Mouse (Mus musculus) MEL (cell line): ENCODE measurements around the gene Mast3. TPM values are rescaled to one million over a fixed set of nuclear protein-coding genes. Genes with fewer than 3 reads are reported as not detected.

Source experiments
- BHLHE40 ChIP-seq: IDR thresholded peaks from 2 replicates; pipeline ENCODE4 v1.6.1; 2012; ENCODE audit warnings: low read depth, mild to moderate bottlenecking, inconsistent platforms, low read length, improper control_type of control experiment, borderline replicate concordance
- CTCF ChIP-seq, 3 experiments: IDR thresholded peaks in 2 of 3; conservative IDR thresholded peaks in 1 of 3; 2 replicates each; pipeline ENCODE4 v1.5.1; 2011 to 2012; ENCODE audit warnings: low read length in 3 of 3, low read depth in 2 of 3, mild to moderate bottlenecking in 2 of 3, improper control_type of control experiment in 1 of 3, inconsistent platforms in 1 of 3, mixed read lengths in 1 of 3, moderate library complexity in 1 of 3; ENCODE audit not compliant: control insufficient read depth in 1 of 3, insufficient read depth in 1 of 3, poor library complexity in 1 of 3, severe bottlenecking in 1 of 3
- E2F4 ChIP-seq: IDR thresholded peaks from 2 replicates; pipeline ENCODE4 v1.6.1; 2011; ENCODE audit warnings: low read depth, low read length, improper control_type of control experiment, borderline replicate concordance
- EP300 ChIP-seq, 2 experiments: IDR thresholded peaks; 2 replicates each; pipeline ENCODE4 v1.6.1; 2011; ENCODE audit warnings: improper control_type of control experiment in 2 of 2, low read length in 2 of 2, low read depth in 1 of 2, mild to moderate bottlenecking in 1 of 2
- GABPA ChIP-seq: IDR thresholded peaks from 2 replicates; pipeline ENCODE4 v1.6.1; 2012; ENCODE audit warnings: low read depth, mild to moderate bottlenecking, inconsistent platforms, low read length, improper control_type of control experiment, moderate library complexity
- GATA1 ChIP-seq: IDR thresholded peaks from 2 replicates; pipeline ENCODE4 v1.6.1; 2011; ENCODE audit warnings: low read depth, low read length, improper control_type of control experiment
- HCFC1 ChIP-seq: IDR thresholded peaks from 2 replicates; pipeline ENCODE4 v1.6.1; 2012; ENCODE audit warnings: low read depth, mild to moderate bottlenecking, inconsistent platforms, low read length, improper control_type of control experiment, moderate library complexity
- JUND ChIP-seq: IDR thresholded peaks from 2 replicates; pipeline ENCODE4 v1.6.1; 2011; ENCODE audit warnings: low read depth, mild to moderate bottlenecking, improper control_type of control experiment, low read length
- MAX ChIP-seq: IDR thresholded peaks from 2 replicates; pipeline ENCODE4 v1.6.1; 2011; ENCODE audit warnings: low read length, improper control_type of control experiment
- MAZ ChIP-seq: IDR thresholded peaks from 2 replicates; pipeline ENCODE4 v1.6.1; 2012; ENCODE audit warnings: low read depth, mild to moderate bottlenecking, inconsistent platforms, low read length, improper control_type of control experiment
- MEF2A ChIP-seq: IDR thresholded peaks from 2 replicates; pipeline ENCODE4 v1.6.1; 2014; ENCODE audit warnings: low read depth, mild to moderate bottlenecking, inconsistent platforms, low read length, improper control_type of control experiment; ENCODE audit not compliant: poor library complexity, insufficient replicate concordance, severe bottlenecking; ENCODE audit errors: extremely low read depth
- MXI1 ChIP-seq: IDR thresholded peaks from 2 replicates; pipeline ENCODE4 v1.6.1; 2011; ENCODE audit warnings: mild to moderate bottlenecking, low read depth, low read length, improper control_type of control experiment
- MYC ChIP-seq: IDR thresholded peaks from 2 replicates; pipeline ENCODE4 v1.6.1; 2011; ENCODE audit warnings: low read depth, mild to moderate bottlenecking, low read length, improper control_type of control experiment, moderate library complexity
- NRF1 ChIP-seq: IDR thresholded peaks from 2 replicates; pipeline ENCODE4 v1.6.1; 2014; ENCODE audit warnings: low read depth, mild to moderate bottlenecking, inconsistent platforms, low read length, improper control_type of control experiment, moderate library complexity; ENCODE audit not compliant: poor library complexity, insufficient read depth, severe bottlenecking
- POLR2A ChIP-seq, 2 experiments: IDR thresholded peaks; 2 replicates each; pipeline ENCODE4 v1.6.1; 2011 to 2012; ENCODE audit warnings: low read length in 2 of 2, mild to moderate bottlenecking in 2 of 2, control low read depth in 1 of 2, improper control_type of control experiment in 1 of 2, low read depth in 1 of 2, moderate library complexity in 1 of 2; ENCODE audit not compliant: control insufficient read depth in 1 of 2, insufficient read depth in 1 of 2, poor library complexity in 1 of 2
- POLR2AphosphoS2 ChIP-seq: IDR thresholded peaks from 2 replicates; pipeline ENCODE4 v1.6.1; 2011; ENCODE audit warnings: low read length, improper control_type of control experiment
- SIN3A ChIP-seq: IDR thresholded peaks from 2 replicates; pipeline ENCODE4 v1.6.1; 2012; ENCODE audit warnings: low read length, improper control_type of control experiment, inconsistent platforms
- TAL1 ChIP-seq: IDR thresholded peaks from 2 replicates; pipeline ENCODE4 v1.6.1; 2012; ENCODE audit warnings: mild to moderate bottlenecking, inconsistent platforms, low read length, moderate library complexity, mixed read lengths
- TBP ChIP-seq: IDR thresholded peaks from 2 replicates; pipeline ENCODE4 v1.8.0; 2011; ENCODE audit warnings: low read depth, low read length, improper control_type of control experiment
- TCF12 ChIP-seq: IDR thresholded peaks from 2 replicates; pipeline ENCODE4 v1.6.1; 2014; ENCODE audit warnings: low read depth, mild to moderate bottlenecking, inconsistent platforms, low read length, improper control_type of control experiment, moderate library complexity
- UBTF ChIP-seq: IDR thresholded peaks from 2 replicates; pipeline ENCODE4 v1.6.1; 2012; ENCODE audit warnings: low read depth, mild to moderate bottlenecking, inconsistent platforms, low read length, improper control_type of control experiment, moderate library complexity, borderline replicate concordance; ENCODE audit not compliant: insufficient read depth
- USF2 ChIP-seq, 2 experiments: IDR thresholded peaks; 2 replicates each; pipeline ENCODE4 v1.6.1; 2011 to 2012; ENCODE audit warnings: improper control_type of control experiment in 2 of 2, low read length in 2 of 2, borderline replicate concordance in 1 of 2, inconsistent platforms in 1 of 2, low read depth in 1 of 2, mild to moderate bottlenecking in 1 of 2; ENCODE audit not compliant: insufficient read depth in 1 of 2
- ZMIZ1 ChIP-seq: IDR thresholded peaks from 2 replicates; pipeline ENCODE4 v1.6.1; 2012; ENCODE audit warnings: low read depth, mild to moderate bottlenecking, inconsistent platforms, low read length, improper control_type of control experiment, moderate library complexity
- polyA plus RNA-seq, 2 experiments: library from polyadenylated mRNA; stranded (reverse) in 1 of 2; unstranded in 1 of 2; fragments of >175 nt in 1 of 2; fragments of >200 nt in 1 of 2; gene quantifications; 2 replicates each; pipeline versions ENCODE4 v1.2.1 to v1.2.4; 2012; ENCODE audit warnings: low replicate concordance in 2 of 2, low read depth in 1 of 2; ENCODE audit not compliant: insufficient read length in 2 of 2, insufficient read depth in 1 of 2, missing spikeins in 1 of 2
- total RNA-seq: library from RNA; depleted of rRNA; stranded (reverse); fragments of 300-350 nt; gene quantifications from 2 replicates; pipeline ENCODE4 v1.2.3, GENCODE M21; 2012

Mast3 gene
- total and polyA plus RNA-seq, 3 experiments: 13.5 to 54.7 TPM; not detected in 1

GRCm38 (mm10) chr8:70776496-70777444 lies 28.1 kb downstream of the Mast3 start, which contains the start of gene Pik3r2 (continued):
- TF ChIP-seq JUND: no peak
- TF ChIP-seq EP300 (IDR thresholded peaks at IDR 0.05; ENCODE audit: low read depth in 1 of 2, low read length in 2 of 2): no peak
- no peak; the same call in 1 of the 2 replicates for TF ChIP-seq MAZ
- TF ChIP-seq MYC: peak; percentile 74
- TF ChIP-seq MAX: peak; percentile 74
- 0 out of 2 replicates have a peak, but pooled peaks have one; percentile 8 for TF ChIP-seq MEF2A
- TF ChIP-seq MXI1: peak; percentile 94
- no peak for TF ChIP-seq BHLHE40
- TF ChIP-seq USF2 (IDR thresholded peaks at IDR 0.05; ENCODE audit: borderline replicate concordance in 1 of 2, insufficient read depth in 1 of 2, low read depth in 1 of 2, low read length in 2 of 2): no peak
- no peak; the same call in 1 of the 2 replicates for TF ChIP-seq GABPA
- peak; percentile 34 to 86 for TF ChIP-seq POLR2A (IDR thresholded peaks at IDR 0.05; ENCODE audit: control insufficient read depth in 1 of 2, insufficient read depth in 1 of 2, low read depth in 1 of 2, low read length in 2 of 2, poor library complexity in 1 of 2)
- TF ChIP-seq POLR2AphosphoS2: peak; percentile 46; the same call in 1 of the 2 replicates
- TF ChIP-seq TAL1: no peak
- TF ChIP-seq SIN3A: peak; percentile 100
- TF ChIP-seq CTCF (IDR thresholded peaks at IDR 0.05 in 2 of 3, conservative IDR thresholded peaks at IDR 0.05 in 1 of 3; ENCODE audit: control insufficient read depth in 1 of 3, insufficient read depth in 1 of 3, low read depth in 2 of 3, low read length in 3 of 3, poor library complexity in 1 of 3, severe bottlenecking in 1 of 3): no peak
- TF ChIP-seq GATA1: peak; percentile 94
- TF ChIP-seq TCF12: peak; percentile 33; the same call in 1 of the 2 replicates
- TF ChIP-seq E2F4: no peak
- peak; percentile 72 for TF ChIP-seq ZMIZ1
- TF ChIP-seq NRF1: peak; percentile 28; the same call in 1 of the 2 replicates
- TF ChIP-seq HCFC1: peak; percentile 91
- peak; percentile 73 for TF ChIP-seq TBP
- no peak for TF ChIP-seq UBTF
